Mouse (Mus musculus): Measurements from ENCODE around the gene Fat1.

Gene Fat1

DNA sequence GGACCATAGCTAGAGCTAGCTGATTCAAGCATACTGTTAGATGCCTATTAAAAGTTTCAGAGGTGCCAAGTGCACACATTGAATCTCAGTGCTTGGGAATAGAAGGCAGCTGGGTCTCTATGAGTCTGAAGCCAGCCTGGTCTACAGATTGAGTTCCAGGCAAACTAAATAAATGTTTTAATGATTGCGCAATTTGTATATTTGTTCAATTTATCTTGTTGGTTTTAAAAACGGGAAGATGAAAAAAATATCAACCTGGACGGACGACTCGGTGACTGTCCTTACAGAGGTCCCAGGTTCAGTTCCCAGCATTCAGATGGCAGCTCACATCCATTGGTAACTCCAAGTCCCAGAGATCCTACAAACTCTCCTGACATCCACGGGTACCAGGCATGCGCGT lies 135.7 kb downstream of the Fat1 start:
- no peak for DNase-seq

DNA sequence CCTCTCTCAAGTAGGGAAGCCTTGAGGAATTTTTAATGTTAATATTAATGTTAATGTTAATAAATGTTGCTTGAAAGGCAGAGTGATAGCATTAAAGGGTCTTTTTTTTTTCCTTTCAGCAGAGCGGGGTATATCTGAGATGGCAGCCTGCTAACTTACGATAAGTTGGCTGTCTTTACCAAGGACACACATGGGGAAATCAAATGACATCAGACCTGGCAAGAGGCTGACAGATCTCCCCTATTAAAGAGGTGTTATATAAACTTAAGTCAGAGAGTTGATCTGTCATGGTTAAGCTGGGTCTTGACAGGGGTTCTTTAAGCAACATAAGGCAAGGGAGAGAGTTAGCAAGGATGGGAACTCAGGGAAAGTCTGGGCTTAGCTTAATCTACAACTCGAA lies 145.6 kb downstream of the Fat1 start:
- no peak for DNase-seq

DNA sequence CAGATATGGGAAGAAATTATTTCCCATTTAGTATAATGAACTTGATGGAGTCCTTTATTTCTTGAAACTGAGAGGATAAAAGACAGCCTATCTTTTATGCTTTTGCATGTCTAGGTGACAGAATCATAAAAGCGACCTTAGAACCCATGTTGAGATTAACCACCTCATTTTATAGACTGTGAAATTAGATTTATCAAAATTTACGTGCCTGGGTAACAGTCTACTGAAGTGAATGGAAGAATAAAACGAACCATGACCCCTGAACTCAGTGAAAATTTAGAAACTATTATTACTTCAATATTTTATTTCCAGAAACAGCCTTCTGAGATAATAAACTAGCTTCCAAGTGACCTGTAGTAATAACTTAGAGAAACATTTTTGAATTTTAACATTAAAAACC lies 158.4 kb downstream of the Fat1 start:
- DNase-seq, result no peak
